Mouse (Mus musculus): ENCODE measurements around the gene Coq8a.
A peak's percentile ranks its signal among the peaks of the same experiment; 100 is the strongest.

DNA sequence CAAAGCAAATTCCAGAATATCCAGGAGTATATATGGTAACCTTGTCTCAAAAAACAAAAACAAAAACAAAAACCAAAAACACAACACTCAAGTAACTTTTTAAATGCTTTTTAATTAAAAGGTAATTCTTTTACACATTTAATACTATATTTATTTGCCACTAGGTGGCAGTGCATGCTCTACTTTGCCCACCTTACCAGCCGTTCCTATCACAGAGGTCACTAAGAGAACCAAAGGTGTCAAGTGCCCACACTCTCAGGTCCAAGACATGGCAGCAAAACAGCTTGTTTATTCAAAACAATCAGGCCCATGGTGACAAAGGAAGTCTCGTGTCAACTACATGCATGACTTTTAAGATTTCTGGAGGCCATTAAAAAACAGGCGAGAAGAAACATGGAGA, 24.2 kb downstream of the Coq8a start:
- TF ChIP-seq CTCF (conservative IDR thresholded peaks at IDR 0.05; ENCODE audit: insufficient read depth, insufficient read length, low read depth, low read length) (peak; percentile 63), POLR2A (IDR thresholded peaks at IDR 0.05; ENCODE audit: low read depth, low read length) (no peak)
